Mouse (Mus musculus): Measurements from ENCODE around the gene Sirt5.

DNA sequence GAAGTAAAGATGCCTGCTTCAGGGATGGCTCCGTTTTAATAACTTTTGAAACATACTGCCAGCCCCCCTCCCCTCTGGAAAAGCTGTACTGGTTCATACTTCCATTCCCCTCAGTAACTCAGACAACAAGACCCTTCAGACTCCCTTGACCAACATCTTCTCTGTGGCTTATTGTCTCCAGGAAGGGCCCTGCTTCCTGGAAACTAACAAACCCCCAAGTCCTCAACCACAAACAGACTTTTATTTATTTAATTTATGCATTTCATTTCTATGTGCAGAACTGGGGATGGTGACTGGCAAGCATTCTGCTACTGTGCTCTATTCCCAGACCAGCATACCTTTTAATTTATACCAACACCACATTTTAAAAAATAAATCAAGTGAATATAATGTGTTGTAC is 39.9 kb upstream of the Sirt5 start:
- TF ChIP-seq POLR2A (IDR thresholded peaks at IDR 0.05; ENCODE audit: low read depth, low read length) (no peak), CTCF (IDR thresholded peaks at IDR 0.05; ENCODE audit: extremely low read depth, insufficient read length, insufficient replicate concordance, low read depth, low read length) (no peak)
